Mouse (Mus musculus): ENCODE data around the gene Uba3. TPM values are rescaled to one million over a fixed set of nuclear protein-coding genes. Genes with fewer than 3 reads are reported as not detected.
A peak's percentile ranks its signal among the peaks of the same experiment; 100 is the strongest.

Gene Uba3
- polyA plus RNA-seq, 1 experiment from 2014 or later: 112 TPM

GRCm38 (mm10) chr6:97178491-97179366 lies 26.7 kb downstream of the Uba3 start, which contains the start of gene Tmf1:
Tmf1 (minus strand) TSS chr6:97179122.
- DNase-seq (ENCODE audit: low spot score) (peak; percentile 96), ATAC-seq (replicated peaks; ENCODE audit: insufficient number of reproducible peaks, low FRiP score, low TSS enrichment, low read depth) (peak; percentile 95)
- under 1% methylated on average over 79 of the region's 80 CpGs for WGBS

GRCm38 (mm10) chr6:97175716-97176115 lies 29.7 kb downstream of the Uba3 start:
- Histone ChIP-seq H3K9ac (replicated peaks; ENCODE audit: low read length) (no peak overlapping the region), H3K4me1 (ENCODE audit: control insufficient read depth, insufficient read depth, low read length) (no peaks in the 10 kb centered on the region), H3K9me3 (replicated peaks; ENCODE audit: control insufficient read depth, low read length) (no peaks in the 10 kb centered on the region), H3K4me2 (ENCODE audit: low read depth, low read length) (no peak overlapping the region), H3K36me3 (replicated peaks; ENCODE audit: control insufficient read depth, insufficient read depth, low read depth, low read length) (no peaks in the 10 kb centered on the region; the same call in 1 of the 2 replicates), H3K4me3 (ENCODE audit: low read depth, low read length) (no peak overlapping the region), H3K27ac (replicated peaks; ENCODE audit: low read depth, low read length) (no peak overlapping the region), H3K27me3 (ENCODE audit: control insufficient read depth, insufficient read depth, low read length) (no peaks in the 10 kb centered on the region)
- 78% methylated on average over 11 of the region's 11 CpGs for WGBS
- ATAC-seq (replicated peaks; ENCODE audit: insufficient number of reproducible peaks, low FRiP score, low TSS enrichment, low read depth) (no peak), DNase-seq (ENCODE audit: low spot score) (no peak)

More at GRCm38 (mm10) chr6:97178491-97179366, 26.7 kb downstream of the Uba3 start, which contains the start of gene Tmf1:
- H3K27ac ChIP-seq (replicated peaks; ENCODE audit: low read depth, low read length): peak within 1 kb of the TSS; percentile 84
- H3K4me1 ChIP-seq (ENCODE audit: control insufficient read depth, insufficient read depth, low read length): no peaks in the 10 kb centered on the region
- peak within 1 kb of the TSS; percentile 65 for H3K4me2 ChIP-seq (ENCODE audit: low read depth, low read length)
- H3K27me3 ChIP-seq (ENCODE audit: control insufficient read depth, insufficient read depth, low read length): no peaks in the 10 kb centered on the region
- no peaks in the 10 kb centered on the region for H3K9me3 ChIP-seq (replicated peaks; ENCODE audit: control insufficient read depth, low read length)
- peak within 1 kb of the TSS; percentile 83 for H3K4me3 ChIP-seq (ENCODE audit: low read depth, low read length)
- H3K36me3 ChIP-seq (replicated peaks; ENCODE audit: control insufficient read depth, insufficient read depth, low read depth, low read length): no peaks in the 10 kb centered on the region; the same call in 1 of the 2 replicates
- H3K9ac ChIP-seq (replicated peaks; ENCODE audit: low read length): peak within 1 kb of the TSS; percentile 96

GRCm38 (mm10) chr6:97150156-97150555 lies 55.3 kb downstream of the Uba3 start:
- no peaks in the 10 kb centered on the region; the same call in none of the 2 replicates for H3K4me1 ChIP-seq (ENCODE audit: control insufficient read depth, insufficient read depth, low read length)
- H3K4me2 ChIP-seq (ENCODE audit: low read depth, low read length): no peak overlapping the region
- no peaks in the 10 kb centered on the region for H3K27me3 ChIP-seq (ENCODE audit: control insufficient read depth, insufficient read depth, low read length)
- DNase-seq (ENCODE audit: low spot score) (no peak), ATAC-seq (replicated peaks; ENCODE audit: insufficient number of reproducible peaks, low FRiP score, low TSS enrichment, low read depth) (no peak)
- H3K9ac ChIP-seq (replicated peaks; ENCODE audit: low read length): no peak overlapping the region
- no peak overlapping the region for H3K27ac ChIP-seq (replicated peaks; ENCODE audit: low read depth, low read length)
- H3K4me3 ChIP-seq (ENCODE audit: low read depth, low read length): no peak overlapping the region
- WGBS: 78% methylated on average over 6 of the region's 6 CpGs
- no peaks in the 10 kb centered on the region for H3K36me3 ChIP-seq (replicated peaks; ENCODE audit: control insufficient read depth, insufficient read depth, low read depth, low read length)
- no peaks in the 10 kb centered on the region for H3K9me3 ChIP-seq (replicated peaks; ENCODE audit: control insufficient read depth, low read length)

- H3K27me3 ChIP-seq (ENCODE audit: control insufficient read depth, insufficient read depth, low read length): no peaks in the 10 kb centered on the region
- H3K9me3 ChIP-seq (replicated peaks; ENCODE audit: control insufficient read depth, low read length): no peaks in the 10 kb centered on the region
- H3K9ac ChIP-seq (replicated peaks; ENCODE audit: low read length): no peak overlapping the region
- WGBS: 88% methylated on average over 2 of the region's 2 CpGs
- H3K36me3 ChIP-seq (replicated peaks; ENCODE audit: control insufficient read depth, insufficient read depth, low read depth, low read length): no peaks in the 10 kb centered on the region
- no peak overlapping the region for H3K27ac ChIP-seq (replicated peaks; ENCODE audit: low read depth, low read length)
- no peak overlapping the region for H3K4me3 ChIP-seq (ENCODE audit: low read depth, low read length)
- H3K4me1 ChIP-seq (ENCODE audit: control insufficient read depth, insufficient read depth, low read length): no peaks in the 10 kb centered on the region; the same call in none of the 2 replicates
- no peak for DNase-seq (ENCODE audit: low spot score)
- no peak overlapping the region for H3K4me2 ChIP-seq (ENCODE audit: low read depth, low read length)
- ATAC-seq (replicated peaks; ENCODE audit: insufficient number of reproducible peaks, low FRiP score, low TSS enrichment, low read depth): no peak
These were observed 55.7 kb downstream of the Uba3 start for GRCm38 (mm10) chr6:97149721-97150120.

- Histone ChIP-seq H3K9me3 (replicated peaks; ENCODE audit: control insufficient read depth, low read length) (no peaks in the 10 kb centered on the region), H3K36me3 (replicated peaks; ENCODE audit: control insufficient read depth, insufficient read depth, low read depth, low read length) (no peaks in the 10 kb centered on the region), H3K27ac (replicated peaks; ENCODE audit: low read depth, low read length) (peak within 1 kb of the TSS; percentile 47; the same call in 1 of the 2 replicates), H3K4me3 (ENCODE audit: low read depth, low read length) (peak within 1 kb of the TSS; percentile 64), H3K4me2 (ENCODE audit: low read depth, low read length) (peak within 1 kb of the TSS; percentile 97), H3K4me1 (ENCODE audit: control insufficient read depth, insufficient read depth, low read length) (no peaks in the 10 kb centered on the region; the same call in none of the 2 replicates), H3K9ac (replicated peaks; ENCODE audit: low read length) (peak within 1 kb of the TSS; percentile 84), H3K27me3 (ENCODE audit: control insufficient read depth, insufficient read depth, low read length) (no peaks in the 10 kb centered on the region)
- peak; percentile 65 for DNase-seq (ENCODE audit: low spot score)
- 1% methylated on average over 56 of the region's 56 CpGs for WGBS
- peak; percentile 73 for ATAC-seq (replicated peaks; ENCODE audit: insufficient number of reproducible peaks, low FRiP score, low TSS enrichment, low read depth)
These were observed 56.8 kb downstream of the Uba3 start, which contains the start of gene Eogt for GRCm38 (mm10) chr6:97148383-97149251. Eogt (minus strand) TSS chr6:97149182.

- DNase-seq (ENCODE audit: low spot score) (peak; percentile 53), ATAC-seq (replicated peaks; ENCODE audit: insufficient number of reproducible peaks, low FRiP score, low TSS enrichment, low read depth) (peak; percentile 67; the same call in 1 of the 2 replicates)
- no peaks in the 10 kb centered on the region for H3K9me3 ChIP-seq (replicated peaks; ENCODE audit: control insufficient read depth, low read length)
- H3K36me3 ChIP-seq (replicated peaks; ENCODE audit: control insufficient read depth, insufficient read depth, low read depth, low read length): no peaks in the 10 kb centered on the region
- peak overlapping the region; percentile 84 for H3K9ac ChIP-seq (replicated peaks; ENCODE audit: low read length)
- H3K4me3 ChIP-seq (ENCODE audit: low read depth, low read length): peak overlapping the region; percentile 64
- H3K27ac ChIP-seq (replicated peaks; ENCODE audit: low read depth, low read length): no peak overlapping the region; the same call in 1 of the 2 replicates
- H3K4me2 ChIP-seq (ENCODE audit: low read depth, low read length): peak overlapping the region; percentile 97
- H3K4me1 ChIP-seq (ENCODE audit: control insufficient read depth, insufficient read depth, low read length): no peaks in the 10 kb centered on the region; the same call in none of the 2 replicates
- H3K27me3 ChIP-seq (ENCODE audit: control insufficient read depth, insufficient read depth, low read length): no peaks in the 10 kb centered on the region
- WGBS: 16% methylated on average over 18 of the region's 18 CpGs
These were observed 57.6 kb downstream of the Uba3 start for GRCm38 (mm10) chr6:97147755-97148382.

GRCm38 (mm10) chr6:97145156-97145555 lies 60.3 kb downstream of the Uba3 start:
- ATAC-seq (replicated peaks; ENCODE audit: insufficient number of reproducible peaks, low FRiP score, low TSS enrichment, low read depth) (no peak), DNase-seq (ENCODE audit: low spot score) (no peak)
- H3K36me3 ChIP-seq (replicated peaks; ENCODE audit: control insufficient read depth, insufficient read depth, low read depth, low read length): no peaks in the 10 kb centered on the region
- H3K27ac ChIP-seq (replicated peaks; ENCODE audit: low read depth, low read length): no peak overlapping the region
- no peak overlapping the region for H3K4me2 ChIP-seq (ENCODE audit: low read depth, low read length)
- no peaks in the 10 kb centered on the region for H3K27me3 ChIP-seq (ENCODE audit: control insufficient read depth, insufficient read depth, low read length)
- WGBS: 91% methylated on average over 7 of the region's 7 CpGs
- no peaks in the 10 kb centered on the region for H3K9me3 ChIP-seq (replicated peaks; ENCODE audit: control insufficient read depth, low read length)
- H3K9ac ChIP-seq (replicated peaks; ENCODE audit: low read length): no peak overlapping the region
- no peak overlapping the region for H3K4me3 ChIP-seq (ENCODE audit: low read depth, low read length)
- no peaks in the 10 kb centered on the region; the same call in none of the 2 replicates for H3K4me1 ChIP-seq (ENCODE audit: control insufficient read depth, insufficient read depth, low read length)

Measured in embryonic facial prominence, embryonic 11.5 days (tissue).